Mouse (Mus musculus) stomach, embryonic 16.5 days (tissue): Measurements from ENCODE around the gene Lgr4. TPM values are rescaled to one million over a fixed set of nuclear protein-coding genes. Genes with fewer than 3 reads are reported as not detected.
A peak's percentile ranks its signal among the peaks of the same experiment; 100 is the strongest.

ENCODE experiments used
- ATAC-seq: fragments of 200-750 bp; cut with Nextera tagmentation; 2 replicates; pipeline ENCODE4 v1.8.0; 2017; ENCODE audit warnings: moderate number of reproducible peaks, moderate TSS enrichment; ENCODE audit not compliant: insufficient read depth, low FRiP score
- H3K27ac ChIP-seq: fragments of 300-500 bp; sonication (generic); 2 replicates; pipeline ENCODE4 v1.5.1; 2014; ENCODE audit warnings: low read length
- H3K27me3 ChIP-seq: fragments of 300-500 bp; sonication (generic); 2 replicates; pipeline ENCODE4 v1.6.1; 2014; ENCODE audit warnings: low read length, control low read depth, mixed read lengths; ENCODE audit not compliant: control insufficient read depth, insufficient read depth
- H3K36me3 ChIP-seq: fragments of 300-500 bp; sonication (generic); 2 replicates; pipeline ENCODE4 v1.6.1; 2014; ENCODE audit warnings: low read length; ENCODE audit not compliant: control insufficient read depth, insufficient read depth
- H3K4me1 ChIP-seq: fragments of 300-500 bp; sonication (generic); 2 replicates; pipeline ENCODE4 v1.6.1; 2014; ENCODE audit warnings: low read length, control low read depth, mixed read lengths; ENCODE audit not compliant: control insufficient read depth, insufficient read depth
- H3K4me2 ChIP-seq: fragments of 300-500 bp; sonication (generic); 2 replicates; pipeline ENCODE4 v1.6.1; 2014; ENCODE audit warnings: low read depth, low read length, mixed read lengths
- H3K4me3 ChIP-seq: fragments of 300-500 bp; sonication (generic); replicated peaks from 2 replicates; pipeline ENCODE4 v1.5.1; 2014; ENCODE audit warnings: mild to moderate bottlenecking, low read length
- H3K9ac ChIP-seq: fragments of 300-500 bp; sonication (generic); 2 replicates; pipeline ENCODE4 v1.6.1; 2014; ENCODE audit warnings: low read length
- H3K9me3 ChIP-seq: fragments of 300-500 bp; sonication (generic); replicated peaks from 2 replicates; pipeline ENCODE4 v1.6.1; 2016; ENCODE audit warnings: low read length, control low read depth; ENCODE audit not compliant: control insufficient read depth
- WGBS: fragments of 180-500 bp; shearing (Covaris S2); extraction: QIAGEN DNeasy Blood & Tissue Kit; methylation state at CpG from one replicate; pipeline ENCODE4 v1.1.7; 2014; 5-methylcytosine and 5-hydroxymethylcytosine counted together
- polyA plus RNA-seq: library from polyadenylated mRNA; unstranded; fragments of >200 nt; fragmentation: Nextera tagmentation; extraction: Ambion mirVana; gene quantifications from 2 replicates; pipeline ENCODE4 v1.2.1, GENCODE M21; 2015

Gene Lgr4
- polyA plus RNA-seq, 1 experiment from 2014 or later, result 18.2 TPM

GRCm38 (mm10) chr2:109987946-109988345 is 70.5 kb downstream of the Lgr4 start:
- no peak overlapping the region for H3K4me2 ChIP-seq
- no peak overlapping the region for H3K27ac ChIP-seq
- peaks cover 60% of the 10 kb centered on the region for H3K4me1 ChIP-seq
- H3K4me3 ChIP-seq, result no peak overlapping the region
- H3K27me3 ChIP-seq, result no peaks in the 10 kb centered on the region
- H3K9ac ChIP-seq, result no peak overlapping the region
- no peak for ATAC-seq
- H3K9me3 ChIP-seq, result no peaks in the 10 kb centered on the region
- no peaks in the 10 kb centered on the region; the same call in 1 of the 2 replicates for H3K36me3 ChIP-seq
- WGBS, result 66% methylated on average over 5 of the region's 5 CpGs

GRCm38 (mm10) chr2:109989196-109989595 is 71.7 kb downstream of the Lgr4 start:
- Histone ChIP-seq H3K36me3 (no peaks in the 10 kb centered on the region; the same call in 1 of the 2 replicates), H3K4me1 (peaks cover 59% of the 10 kb centered on the region), H3K4me2 (no peak overlapping the region), H3K27ac (peak overlapping the region; percentile 71), H3K4me3 (no peak overlapping the region), H3K27me3 (no peaks in the 10 kb centered on the region), H3K9ac (peak overlapping the region; percentile 47; the same call in 1 of the 2 replicates), H3K9me3 (no peaks in the 10 kb centered on the region)
- WGBS, result 10% methylated on average over 3 of the region's 3 CpGs
- ATAC-seq, result no peak

- H3K4me3 ChIP-seq, result no peak overlapping the region
- H3K27ac ChIP-seq, result peak overlapping the region; percentile 94; the same call in 1 of the 2 replicates
- no peak overlapping the region for H3K4me2 ChIP-seq
- no peaks in the 10 kb centered on the region for H3K9me3 ChIP-seq
- H3K36me3 ChIP-seq, result no peaks in the 10 kb centered on the region; the same call in 1 of the 2 replicates
- H3K27me3 ChIP-seq, result no peaks in the 10 kb centered on the region
- WGBS, result 34% methylated on average over 8 of the region's 8 CpGs
- ATAC-seq, result no peak
- peaks cover 57% of the 10 kb centered on the region for H3K4me1 ChIP-seq
- H3K9ac ChIP-seq, result no peak overlapping the region
Measured at GRCm38 (mm10) chr2:109989679-109990473, 72.4 kb downstream of the Lgr4 start.

GRCm38 (mm10) chr2:109991754-109992153 is 74.3 kb downstream of the Lgr4 start:
- H3K4me2 ChIP-seq, result no peak overlapping the region

DNA sequence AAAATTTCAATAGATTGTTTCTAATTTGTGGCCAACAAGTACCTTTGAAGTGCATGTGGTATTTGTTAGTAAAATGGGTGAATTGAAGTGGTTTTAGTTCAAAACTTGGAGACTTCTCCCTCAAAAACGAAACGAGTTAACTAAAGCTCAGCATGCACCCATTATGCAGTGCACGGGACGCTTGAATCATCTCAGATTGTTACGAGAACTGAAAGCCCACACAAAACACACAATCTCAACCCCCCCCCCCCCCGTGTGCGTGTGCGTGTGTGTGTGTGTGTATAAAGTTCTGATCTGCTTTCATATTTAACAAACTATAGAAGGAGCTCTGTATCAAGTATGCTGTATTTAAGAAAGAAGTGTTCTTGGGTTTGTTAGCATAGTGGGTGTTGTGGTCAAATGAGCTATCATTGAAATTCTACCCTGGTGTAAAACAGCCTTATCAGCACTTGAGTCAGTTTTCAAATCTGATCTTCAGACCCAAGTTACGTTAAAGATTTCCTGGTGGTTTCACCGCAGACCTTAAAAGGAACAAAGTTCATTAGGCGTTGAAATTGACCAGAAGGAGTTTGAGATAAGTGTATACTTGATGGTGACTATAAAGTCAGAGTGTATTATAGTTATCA is 75.1 kb downstream of the Lgr4 start:
- H3K4me1 ChIP-seq, result peaks cover 36% of the 10 kb centered on the region
- 62% methylated on average over 11 of the region's 11 CpGs for WGBS
- no peaks in the 10 kb centered on the region for H3K27me3 ChIP-seq
- no peaks in the 10 kb centered on the region for H3K9me3 ChIP-seq
- no peak overlapping the region for H3K4me3 ChIP-seq
- ATAC-seq, result peak; percentile 71
- peak overlapping the region; percentile 66 for H3K27ac ChIP-seq
- H3K9ac ChIP-seq, result no peak overlapping the region
- peak overlapping the region; percentile 31 for H3K4me2 ChIP-seq
- no peaks in the 10 kb centered on the region for H3K36me3 ChIP-seq

More at GRCm38 (mm10) chr2:109991754-109992153, 74.3 kb downstream of the Lgr4 start:
- no peaks in the 10 kb centered on the region for H3K27me3 ChIP-seq
- 62% methylated on average over 1 of the region's 1 CpGs for WGBS
- H3K9ac ChIP-seq, result no peak overlapping the region
- H3K4me3 ChIP-seq, result no peak overlapping the region
- H3K9me3 ChIP-seq, result no peaks in the 10 kb centered on the region
- ATAC-seq, result peak; percentile 80
- H3K36me3 ChIP-seq, result no peaks in the 10 kb centered on the region; the same call in 1 of the 2 replicates
- no peak overlapping the region for H3K27ac ChIP-seq
- H3K4me1 ChIP-seq, result peaks cover 44% of the 10 kb centered on the region

- H3K4me3 ChIP-seq, result no peak overlapping the region
- H3K4me1 ChIP-seq, result peaks cover 29% of the 10 kb centered on the region
- H3K27me3 ChIP-seq, result no peaks in the 10 kb centered on the region
- no peak for ATAC-seq
- H3K36me3 ChIP-seq, result no peaks in the 10 kb centered on the region
- H3K9ac ChIP-seq, result no peak overlapping the region
- H3K9me3 ChIP-seq, result no peaks in the 10 kb centered on the region
- no peak overlapping the region for H3K4me2 ChIP-seq
- peak overlapping the region; percentile 44; the same call in 1 of the 2 replicates for H3K27ac ChIP-seq
Measured at GRCm38 (mm10) chr2:109993404-109993803, 76.0 kb downstream of the Lgr4 start.

DNA sequence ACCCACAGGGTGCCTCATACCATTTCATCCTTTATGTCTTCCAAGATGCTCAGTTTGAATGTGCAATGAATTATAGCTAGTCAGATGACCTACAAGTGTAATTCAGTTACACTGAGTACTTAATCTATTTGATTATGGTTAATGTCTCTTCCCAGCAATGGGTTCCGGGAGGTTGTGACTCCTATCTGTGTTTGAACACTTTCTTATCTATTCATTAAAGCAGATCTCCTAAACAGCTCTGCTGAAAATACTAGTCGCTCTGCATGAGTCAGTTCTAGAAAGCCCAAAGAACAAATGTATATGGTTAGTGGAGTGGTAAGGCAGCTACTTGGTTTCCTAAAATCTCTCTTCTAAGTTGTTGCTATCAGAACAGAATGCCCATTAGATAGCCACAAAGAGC is 77.6 kb downstream of the Lgr4 start:
- H3K4me2 ChIP-seq, result no peak overlapping the region
- no peak overlapping the region for H3K9ac ChIP-seq
- no peak overlapping the region for H3K4me3 ChIP-seq
- ATAC-seq, result no peak
- peak overlapping the region; percentile 34 for H3K27ac ChIP-seq
- WGBS, result 43% methylated on average over 2 of the region's 2 CpGs
- H3K27me3 ChIP-seq, result no peaks in the 10 kb centered on the region
- peaks cover 15% of the 10 kb centered on the region for H3K4me1 ChIP-seq
- H3K36me3 ChIP-seq, result no peaks in the 10 kb centered on the region
- no peaks in the 10 kb centered on the region for H3K9me3 ChIP-seq

DNA sequence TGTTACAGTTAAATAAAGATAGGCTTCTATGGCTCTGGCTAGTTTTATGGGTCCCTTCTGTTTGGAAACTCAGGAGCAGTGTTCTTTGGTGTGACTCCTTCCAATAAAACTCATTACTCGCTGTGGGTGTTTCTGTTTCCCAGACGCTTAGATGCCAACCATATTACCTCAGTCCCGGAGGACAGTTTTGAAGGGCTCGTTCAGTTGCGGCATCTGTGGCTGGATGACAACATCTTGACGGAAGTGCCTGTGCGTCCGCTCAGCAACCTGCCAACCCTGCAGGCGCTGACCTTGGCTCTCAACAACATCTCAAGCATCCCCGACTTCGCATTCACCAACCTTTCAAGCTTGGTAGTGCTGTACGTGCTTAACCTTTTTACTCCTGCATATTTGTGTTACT is 79.0 kb downstream of the Lgr4 start:
- ATAC-seq, result no peak
- Histone ChIP-seq H3K4me1 (peaks cover 6% of the 10 kb centered on the region), H3K27ac (no peak overlapping the region), H3K36me3 (no peaks in the 10 kb centered on the region), H3K4me3 (no peak overlapping the region), H3K27me3 (no peaks in the 10 kb centered on the region), H3K9me3 (no peaks in the 10 kb centered on the region), H3K4me2 (no peak overlapping the region), H3K9ac (no peak overlapping the region)
- WGBS, result 71% methylated on average over 12 of the region's 12 CpGs

DNA sequence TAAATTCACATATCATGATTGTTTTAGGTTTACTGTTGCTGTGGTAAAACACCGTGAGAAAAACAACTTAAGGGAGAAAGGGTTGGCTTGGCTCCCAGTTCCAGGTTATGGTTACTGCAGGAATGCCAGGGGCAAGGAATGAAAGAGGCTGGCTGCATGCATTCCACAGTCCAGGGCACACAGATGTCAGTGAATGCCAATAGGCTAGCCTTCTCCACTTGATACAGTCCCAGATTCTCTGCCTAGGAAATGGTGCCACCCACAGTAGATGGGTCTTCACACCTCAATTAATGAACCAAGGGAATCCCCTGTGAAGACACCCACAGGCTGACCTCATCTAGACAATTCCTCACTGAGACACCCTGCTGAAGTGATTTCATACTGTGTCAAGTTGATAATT is 87.2 kb downstream of the Lgr4 start:
- no peak for ATAC-seq
- Histone ChIP-seq H3K27me3 (no peaks in the 10 kb centered on the region), H3K4me1 (peaks cover 9% of the 10 kb centered on the region; the same call in 1 of the 2 replicates), H3K4me3 (no peak overlapping the region), H3K36me3 (no peaks in the 10 kb centered on the region; the same call in none of the 2 replicates), H3K9ac (no peak overlapping the region), H3K4me2 (no peak overlapping the region), H3K9me3 (no peaks in the 10 kb centered on the region), H3K27ac (0 out of 2 replicates have a peak overlapping the region, but pooled peaks have one; percentile 30)
- WGBS, result 72% methylated on average over 1 of the region's 1 CpGs
